Mouse (Mus musculus): ENCODE data around the gene Kmt2d.

DNA sequence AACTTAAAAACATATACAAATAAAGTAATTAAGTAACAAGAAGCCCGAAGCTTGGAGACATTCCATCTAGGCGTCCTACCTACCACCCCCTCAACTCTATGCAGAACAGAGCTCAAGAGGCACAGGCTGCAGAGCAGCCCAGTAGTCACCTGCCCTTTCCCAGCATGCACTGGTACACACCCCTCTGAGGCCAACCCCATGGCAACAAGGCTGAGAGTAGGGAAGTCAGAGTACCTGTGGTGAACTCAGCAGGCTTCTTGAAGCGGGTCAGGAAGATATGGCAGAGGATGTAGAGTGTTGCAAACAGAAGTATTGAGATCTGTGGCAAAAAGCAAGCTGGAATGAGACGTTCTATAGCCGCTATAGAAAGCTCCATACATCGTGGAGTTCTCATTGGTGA lies 43.9 kb upstream of the Kmt2d start:
- TF ChIP-seq CTCF (IDR thresholded peaks at IDR 0.05; ENCODE audit: low read depth, low read length), result no peak
- no peak for TF ChIP-seq POLR2AphosphoS5 (IDR thresholded peaks at IDR 0.05; ENCODE audit: insufficient replicate concordance, low read depth, low read length)
- TF ChIP-seq TAL1 (conservative IDR thresholded peaks at IDR 0.05; ENCODE audit: low read depth, low read length), result no peak
